Mouse (Mus musculus) c-Kit-positive CD71-positive TER-119-positive erythroid progenitor cells, embryonic 14.5 days (primary cell): ENCODE data around the gene Zbtb38.

Experiments
- DNase-seq: peaks from one replicate; pipeline ENCODE4 v3.0.0-alpha.2; 2013; ENCODE audit warnings: low spot score

Gene Zbtb38

DNA sequence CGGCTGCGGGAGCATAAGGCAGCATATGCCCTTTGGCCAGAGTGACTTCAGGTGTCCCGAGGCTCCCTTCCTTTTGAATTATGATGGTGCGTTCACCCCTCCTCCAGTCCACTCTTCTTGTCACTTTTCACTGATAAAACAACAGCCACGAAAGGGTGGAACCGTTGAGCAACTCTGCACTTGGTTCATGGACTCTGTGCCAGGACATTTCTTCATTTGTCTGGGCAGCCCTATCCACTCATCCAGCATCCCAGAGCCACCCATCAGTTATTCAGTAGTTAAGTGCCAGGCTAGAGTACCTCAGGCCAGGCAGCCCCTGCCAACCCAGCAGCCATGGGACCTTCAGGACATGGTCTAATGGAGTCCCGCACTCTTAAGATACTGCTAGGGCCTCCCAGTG lies 114.1 kb downstream of the Zbtb38 start:
- no peak for DNase-seq

DNA sequence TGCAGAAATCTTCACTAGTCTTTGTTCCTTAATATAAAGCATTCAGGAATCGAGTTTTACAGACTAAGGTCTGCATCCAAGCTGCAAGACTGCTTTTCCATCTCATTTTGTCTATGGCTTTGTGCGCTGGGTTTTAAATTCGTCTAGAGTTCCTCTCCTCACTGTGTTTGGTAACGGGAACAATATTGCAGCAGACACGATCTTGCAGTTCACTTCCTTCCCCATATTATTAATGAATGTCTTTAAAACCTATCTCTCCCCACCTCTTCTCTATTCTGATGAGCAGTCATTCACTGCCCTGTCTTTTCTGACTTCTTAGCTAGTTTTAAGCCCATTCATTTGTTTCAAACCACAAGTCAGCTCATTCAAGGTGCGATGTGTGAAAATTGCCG lies 115.5 kb downstream of the Zbtb38 start:
- DNase-seq = no peak

DNA sequence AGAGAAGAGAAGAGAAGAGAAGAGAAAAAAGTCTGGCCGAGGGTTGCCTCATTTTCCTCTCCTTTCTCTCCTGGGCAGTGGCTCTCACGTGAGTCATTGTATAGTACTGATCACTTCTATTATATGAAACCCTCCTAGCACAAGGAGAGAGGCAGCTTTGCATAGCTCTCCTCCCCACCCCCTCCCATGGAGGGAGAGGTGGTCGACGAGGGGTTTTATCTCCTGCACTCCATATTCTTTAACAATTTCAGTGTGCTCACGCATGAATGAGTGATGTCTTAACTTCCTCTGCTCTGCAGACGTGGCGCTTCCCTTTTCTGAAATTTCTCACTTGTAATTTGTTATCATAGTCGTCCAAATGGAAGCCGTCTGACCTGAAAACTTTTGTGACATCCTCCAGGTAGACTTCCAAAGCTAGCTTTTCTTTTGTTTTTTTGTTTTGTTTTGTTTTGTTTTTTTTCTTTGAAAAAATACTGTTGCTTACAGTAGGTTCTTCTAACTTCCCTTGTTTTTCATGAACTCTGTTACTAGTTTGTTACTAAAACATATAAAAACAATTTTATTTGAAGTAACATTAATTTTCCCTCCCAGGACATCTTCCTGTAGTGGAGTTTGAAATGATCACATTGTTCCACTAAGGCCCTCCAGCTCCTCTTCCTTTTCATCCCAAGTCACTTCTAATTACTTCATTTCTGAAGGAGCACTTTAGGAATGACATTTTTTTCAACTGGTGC lies 116.0 kb downstream of the Zbtb38 start:
- DNase-seq = no peak

DNA sequence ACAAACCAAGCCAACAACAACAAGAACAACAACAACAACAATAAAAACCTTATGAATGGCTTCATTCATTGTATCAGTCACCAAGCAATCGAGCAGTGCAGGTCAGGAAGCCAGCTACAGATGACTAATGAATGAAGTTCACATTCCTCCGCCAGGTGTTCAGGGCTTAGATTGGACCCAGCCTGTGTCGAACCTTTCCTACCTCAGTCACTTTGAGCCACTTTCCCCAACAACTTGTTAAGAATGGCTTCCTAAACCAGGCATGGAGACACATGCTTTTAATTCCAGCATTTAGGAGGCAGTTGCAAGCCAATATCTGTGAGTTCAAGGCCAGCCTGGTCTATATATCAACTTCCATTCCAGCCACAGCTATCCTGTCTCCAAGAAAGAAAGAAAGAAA lies 116.7 kb downstream of the Zbtb38 start:
- no peak for DNase-seq

DNA sequence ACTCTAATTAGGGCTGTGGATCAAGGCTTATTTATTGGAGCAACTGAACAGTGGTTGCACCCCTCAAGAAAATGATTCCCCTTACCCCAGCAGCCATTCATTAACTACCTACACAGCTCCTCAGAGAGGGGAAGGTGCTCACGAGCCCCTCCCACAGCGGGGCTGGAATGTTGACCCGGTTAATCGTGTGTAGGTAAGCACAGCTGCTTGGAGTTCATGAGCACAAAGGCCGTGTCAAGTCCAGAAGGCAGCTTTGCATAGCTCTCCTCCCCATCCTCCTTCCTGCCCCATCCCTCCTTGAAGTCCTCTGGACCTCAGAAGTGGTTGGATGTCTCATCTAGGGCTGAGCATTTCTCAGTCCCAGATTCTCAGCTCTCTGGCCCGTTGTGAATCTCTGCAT lies 117.5 kb downstream of the Zbtb38 start:
- no peak for DNase-seq

DNA sequence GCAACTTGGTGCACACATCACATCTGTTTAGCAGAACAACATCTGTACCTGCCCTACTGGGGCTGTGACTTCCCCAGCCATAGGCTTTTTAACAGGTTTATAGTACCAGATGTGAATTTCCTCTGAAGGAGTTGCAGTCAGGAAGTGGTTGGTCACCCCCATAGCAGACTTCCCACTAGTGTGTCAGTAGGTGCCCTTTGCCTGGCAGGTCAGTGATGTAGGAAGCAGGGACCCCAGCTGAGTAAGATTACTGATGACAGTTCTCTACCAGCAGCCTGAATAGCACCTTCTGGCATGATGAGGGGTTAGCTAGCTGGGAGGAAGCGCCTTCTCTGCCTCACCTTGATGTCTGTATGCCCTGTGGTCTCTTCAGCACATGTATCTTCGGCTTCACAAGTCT lies 118.9 kb downstream of the Zbtb38 start:
- DNase-seq = no peak
